Mouse (Mus musculus) urinary bladder, postnatal 36 days (tissue): ENCODE measurements at regions not wholly inside any gene's neighbourhood (a gene's known extent, or its start where the extent isn't known, plus 50 kb on each side); places are given as distances from the start of the nearest gene placed in this dataset.

ENCODE experiments used
- DNase-seq, 2 experiments: peaks; one replicate each; pipeline ENCODE4 v3.0.0; 2022; ENCODE audit warnings: low spot score in 2 of 2, mixed read lengths in 1 of 2

GRCm38 (mm10) chr7:73261750-73262149, 113.6 kb upstream of the Rgma start:
- no peak for DNase-seq

- no peak for DNase-seq
Measured at GRCm38 (mm10) chr7:73262526-73262925, 112.8 kb upstream of the Rgma start.

GRCm38 (mm10) chr7:73269626-73270025, 105.7 kb upstream of the Rgma start:
- DNase-seq, result no peak

- DNase-seq, result no peak
Measured at GRCm38 (mm10) chr7:73272787-73273186, 102.5 kb upstream of the Rgma start.

- DNase-seq, result peak; percentile 5 to 59
Measured at GRCm38 (mm10) chr7:73275814-73276271, 99.5 kb upstream of the Rgma start.

GRCm38 (mm10) chr7:73278616-73279015, 96.7 kb upstream of the Rgma start:
- no peak for DNase-seq

GRCm38 (mm10) chr7:73279936-73280445, 95.3 kb upstream of the Rgma start:
- no peak for DNase-seq

- no peak for DNase-seq
Measured at GRCm38 (mm10) chr7:73286244-73286643, 89.1 kb upstream of the Rgma start.

GRCm38 (mm10) chr7:73293337-73293736, 82.0 kb upstream of the Rgma start:
- no peak for DNase-seq

GRCm38 (mm10) chr7:73294399-73294798, 80.9 kb upstream of the Rgma start:
- no peak for DNase-seq

- no peak for DNase-seq
Measured at GRCm38 (mm10) chr7:73302501-73302900, 72.8 kb upstream of the Rgma start.

- no peak for DNase-seq
Measured at GRCm38 (mm10) chr7:73303818-73304217, 71.5 kb upstream of the Rgma start.

- no peak for DNase-seq
Measured at GRCm38 (mm10) chr7:73304799-73305198, 70.5 kb upstream of the Rgma start.

GRCm38 (mm10) chr7:73305286-73305975, 69.9 kb upstream of the Rgma start:
- no peak for DNase-seq

- DNase-seq, result no peak
Measured at GRCm38 (mm10) chr7:73306296-73306695, 69.0 kb upstream of the Rgma start.

- DNase-seq, result no peak
Measured at GRCm38 (mm10) chr7:73306728-73307127, 68.6 kb upstream of the Rgma start.

- no peak for DNase-seq
Measured at GRCm38 (mm10) chr7:73307586-73308490, 67.5 kb upstream of the Rgma start.

GRCm38 (mm10) chr7:73308981-73309380, 66.3 kb upstream of the Rgma start:
- no peak for DNase-seq

- DNase-seq, result no peak
Measured at GRCm38 (mm10) chr7:73310056-73310455, 65.3 kb upstream of the Rgma start.

- no peak for DNase-seq
Measured at GRCm38 (mm10) chr7:73310581-73311136, 64.7 kb upstream of the Rgma start.

GRCm38 (mm10) chr7:73315555-73315954, 59.8 kb upstream of the Rgma start:
- no peak for DNase-seq

GRCm38 (mm10) chr7:73317574-73317973, 57.7 kb upstream of the Rgma start:
- DNase-seq, result no peak
